Mouse (Mus musculus): ENCODE data around the gene Cldn22.
"Not testable (repeated sequence)": the region's sequence is repeated elsewhere in the genome, so short reads cannot be mapped to it uniquely, and the experiment has no call there.

Cldn22 gene

GRCm38 (mm10) chr8:47824182-47824581, at the start of gene Cldn22:
TSS of gene Cldn22 (plus strand) at chr8:47824482.
- no peak for DNase-seq (ENCODE audit: low spot score in 2 of 2)

- DNase-seq (ENCODE audit: low spot score in 2 of 2) = no peak
Measured at GRCm38 (mm10) chr8:47777415-47777814, 46.9 kb upstream of the Cldn22 start.

- no peak for DNase-seq (ENCODE audit: low spot score in 2 of 2)
Measured at GRCm38 (mm10) chr8:47779589-47779988, 44.7 kb upstream of the Cldn22 start.

- no peak for DNase-seq (ENCODE audit: low spot score in 2 of 2)
Measured at GRCm38 (mm10) chr8:47781881-47782280, 42.4 kb upstream of the Cldn22 start.

- no peak for DNase-seq (ENCODE audit: low spot score in 2 of 2)
Measured at GRCm38 (mm10) chr8:47783544-47783943, 40.7 kb upstream of the Cldn22 start.

GRCm38 (mm10) chr8:47783944-47784343, 40.3 kb upstream of the Cldn22 start:
- DNase-seq (ENCODE audit: low spot score in 2 of 2) = no peak

- DNase-seq (ENCODE audit: low spot score in 2 of 2) = no peak
Measured at GRCm38 (mm10) chr8:47784436-47784835, 39.8 kb upstream of the Cldn22 start.

- no peak for DNase-seq (ENCODE audit: low spot score in 2 of 2)
Measured at GRCm38 (mm10) chr8:47786323-47786722, 38.0 kb upstream of the Cldn22 start.

- no peak for DNase-seq (ENCODE audit: low spot score in 2 of 2)
Measured at GRCm38 (mm10) chr8:47787705-47788104, 36.6 kb upstream of the Cldn22 start.

GRCm38 (mm10) chr8:47791986-47792385, 32.3 kb upstream of the Cldn22 start:
- no peak for DNase-seq (ENCODE audit: low spot score in 2 of 2)

- no peak for DNase-seq (ENCODE audit: low spot score in 2 of 2)
Measured at GRCm38 (mm10) chr8:47799438-47799837, 24.8 kb upstream of the Cldn22 start.

GRCm38 (mm10) chr8:47802349-47802748, 21.9 kb upstream of the Cldn22 start:
- DNase-seq (ENCODE audit: low spot score in 2 of 2) = no peak

GRCm38 (mm10) chr8:47804262-47804661, 20.0 kb upstream of the Cldn22 start:
- no peak for DNase-seq (ENCODE audit: low spot score in 2 of 2)

- no peak for DNase-seq (ENCODE audit: low spot score in 2 of 2)
Measured at GRCm38 (mm10) chr8:47809970-47810665, 14.2 kb upstream of the Cldn22 start.

GRCm38 (mm10) chr8:47810666-47811015, 13.6 kb upstream of the Cldn22 start:
- DNase-seq (ENCODE audit: low spot score in 2 of 2) = no peak

GRCm38 (mm10) chr8:47811221-47811620, 13.1 kb upstream of the Cldn22 start:
- DNase-seq (ENCODE audit: low spot score in 2 of 2) = no peak

GRCm38 (mm10) chr8:47819034-47819433, 5.2 kb upstream of the Cldn22 start:
- DNase-seq (ENCODE audit: low spot score in 2 of 2) = no peak

- no peak for DNase-seq (ENCODE audit: low spot score in 2 of 2)
Measured at GRCm38 (mm10) chr8:47820914-47821772, 3.1 kb upstream of the Cldn22 start.

GRCm38 (mm10) chr8:47821843-47822242, 2.4 kb upstream of the Cldn22 start, which contains the start of gene Cldn24:
TSS of gene Cldn24 (plus strand) at chr8:47822143.
- DNase-seq (ENCODE audit: low spot score in 2 of 2) = no peak

- not testable (repeated sequence) for DNase-seq (ENCODE audit: low spot score in 2 of 2)
Measured at GRCm38 (mm10) chr8:47822541-47822940, 1.7 kb upstream of the Cldn22 start.

GRCm38 (mm10) chr8:47823777-47824176, 505 bp upstream of the Cldn22 start:
- no peak for DNase-seq (ENCODE audit: low spot score in 2 of 2)

GRCm38 (mm10) chr8:47825596-47825995, 1.3 kb downstream of the Cldn22 start:
- no peak for DNase-seq (ENCODE audit: low spot score in 2 of 2)

- DNase-seq (ENCODE audit: low spot score in 2 of 2) = no peak
Measured at GRCm38 (mm10) chr8:47826911-47827310, 2.6 kb downstream of the Cldn22 start.

All from cerebellum, postnatal 4 days (tissue).